Mouse (Mus musculus): ENCODE data around the gene Rgs10. TPM values are rescaled to one million over a fixed set of nuclear protein-coding genes. Genes with fewer than 3 reads are reported as not detected.

Gene Rgs10
- total RNA-seq, 1 experiment from 2014 or later: 56.0 TPM

GRCm38 (mm10) chr7:128324977-128325376, 93.6 kb downstream of the Rgs10 start:
- no peak for ATAC-seq (replicated peaks in 1 of 2; ENCODE audit: insufficient read depth in 1 of 2, low FRiP score in 2 of 2, low TSS enrichment in 1 of 2, low read depth in 1 of 2, poor library complexity in 2 of 2, severe bottlenecking in 2 of 2)

Other genes starting within 250 kb of the Rgs10 start
- 4.1 and 4.7 TPM in 2 replicates for gene Cox6a2, start 212.4 kb downstream of the Rgs10 start, total RNA-seq (2017)
- gene Armc5, start 181.4 kb downstream of the Rgs10 start, total RNA-seq (2017): 9.8 and 13.0 TPM in 2 replicates
- gene 9130023H24Rik, start 180.7 kb downstream of the Rgs10 start, total RNA-seq (2017): 6.1 and 9.9 TPM in 2 replicates
- 0.94 and 1.5 TPM in 2 replicates for gene Tgfb1i1, start 171.9 kb downstream of the Rgs10 start, total RNA-seq (2017)
- gene Slc5a2, start 153.1 kb downstream of the Rgs10 start, total RNA-seq (2017): 0.50 TPM in 1 of 2 replicates, not detected in the other
- 20.9 and 22.7 TPM in 2 replicates for gene BC017158, start 120.6 kb downstream of the Rgs10 start, total RNA-seq (2017)
- 65.6 and 89.7 TPM in 2 replicates for gene Tial1, start 43.0 kb upstream of the Rgs10 start, total RNA-seq (2017)
- gene Bag3, start 104.9 kb upstream of the Rgs10 start, total RNA-seq (2017): 6.2 and 6.9 TPM in 2 replicates
- gene Inpp5f, start 192.6 kb upstream of the Rgs10 start, total RNA-seq (2017): 15.2 and 23.2 TPM in 2 replicates

Measured in hematopoietic stem cell, adult 5-6 weeks (primary cell).